Mouse (Mus musculus): Measurements from ENCODE around the gene Kat14. TPM values are rescaled to one million over a fixed set of nuclear protein-coding genes. Genes with fewer than 3 reads are reported as not detected.

Kat14 gene
- polyA plus RNA-seq (2014; fragmentation: Illumina TruSeq; extraction: RNeasy Lipid Tissue Mini Kit (QIAGEN cat#74804); ENCODE audit: low replicate concordance), result 3.7 TPM

GRCm38 (mm10) chr2:144368400-144369019 lies at the start of gene Kat14, which contains the start of gene Pet117:
TSS of gene Kat14 (plus strand) at chr2:144368983.
TSS of gene Pet117 (plus strand) at chr2:144368996.

GRCm38 (mm10) chr2:144331401-144332302 lies 37.1 kb upstream of the Kat14 start, which contains the start of gene Ovol2:
TSS of gene Ovol2 (minus strand) at chr2:144332146.

Other genes with a start within 250 kb of the Kat14 start
- 3.2 TPM for gene Mgme1, start 98.3 kb upstream of the Kat14 start, polyA plus RNA-seq (2014; fragmentation: Illumina TruSeq; extraction: RNeasy Lipid Tissue Mini Kit (QIAGEN cat#74804); ENCODE audit: low replicate concordance)
- 258 TPM for gene Snx5, start 98.1 kb upstream of the Kat14 start, polyA plus RNA-seq (2014; fragmentation: Illumina TruSeq; extraction: RNeasy Lipid Tissue Mini Kit (QIAGEN cat#74804); ENCODE audit: low replicate concordance)
- 5.1 TPM for gene Ovol2, start 36.8 kb upstream of the Kat14 start, polyA plus RNA-seq (2014; fragmentation: Illumina TruSeq; extraction: RNeasy Lipid Tissue Mini Kit (QIAGEN cat#74804); ENCODE audit: low replicate concordance)
- gene Pet117, start within 50 bp of the Kat14 start, polyA plus RNA-seq (2014; fragmentation: Illumina TruSeq; extraction: RNeasy Lipid Tissue Mini Kit (QIAGEN cat#74804); ENCODE audit: low replicate concordance), result 3.2 TPM
- 0.45 TPM for gene Dzank1, start 158.4 kb downstream of the Kat14 start, polyA plus RNA-seq (2014; fragmentation: Illumina TruSeq; extraction: RNeasy Lipid Tissue Mini Kit (QIAGEN cat#74804); ENCODE audit: low replicate concordance)
- gene Polr3f, start 158.7 kb downstream of the Kat14 start, polyA plus RNA-seq (2014; fragmentation: Illumina TruSeq; extraction: RNeasy Lipid Tissue Mini Kit (QIAGEN cat#74804); ENCODE audit: low replicate concordance), result 32.0 TPM
- 73.5 TPM for gene Rbbp9, start 181.9 kb downstream of the Kat14 start, polyA plus RNA-seq (2014; fragmentation: Illumina TruSeq; extraction: RNeasy Lipid Tissue Mini Kit (QIAGEN cat#74804); ENCODE audit: low replicate concordance)
- gene Sec23b, start 187.2 kb downstream of the Kat14 start, polyA plus RNA-seq (2014; fragmentation: Illumina TruSeq; extraction: RNeasy Lipid Tissue Mini Kit (QIAGEN cat#74804); ENCODE audit: low replicate concordance), result 115 TPM
- 11.9 TPM for gene Smim26, start 225.1 kb downstream of the Kat14 start, polyA plus RNA-seq (2014; fragmentation: Illumina TruSeq; extraction: RNeasy Lipid Tissue Mini Kit (QIAGEN cat#74804); ENCODE audit: low replicate concordance)
- gene Dtd1, start 230.9 kb downstream of the Kat14 start, polyA plus RNA-seq (2014; fragmentation: Illumina TruSeq; extraction: RNeasy Lipid Tissue Mini Kit (QIAGEN cat#74804); ENCODE audit: low replicate concordance), result 8.9 TPM

All from small intestine, adult 10 weeks (tissue).